Mouse (Mus musculus) CH12.LX (cell line): Measurements from ENCODE around the gene Pax5. TPM values are rescaled to one million over a fixed set of nuclear protein-coding genes. Genes with fewer than 3 reads are reported as not detected.

Experiments used
- DNase-seq: peaks from one replicate; pipeline ENCODE4 v3.0.0-alpha.2; 2013; ENCODE audit errors: extremely low read depth
- H3K27ac ChIP-seq: 2 replicates; pipeline ENCODE4 v1.5.1; 2012; ENCODE audit warnings: low read depth, mild to moderate bottlenecking, control low read depth, moderate library complexity; ENCODE audit not compliant: insufficient read depth
- H3K27me3 ChIP-seq: replicated peaks from 2 replicates; pipeline ENCODE3; 2012; ENCODE audit warnings: inconsistent platforms
- H3K36me3 ChIP-seq, 2 experiments: replicated peaks in 1 of 2; 2 replicates each; pipeline versions ENCODE3 to v1.6.1; 2012; ENCODE audit warnings: inconsistent platforms in 1 of 2, low read length in 1 of 2, mild to moderate bottlenecking in 1 of 2, mixed read lengths in 1 of 2, moderate library complexity in 1 of 2; ENCODE audit not compliant: control insufficient read depth in 1 of 2, insufficient read depth in 1 of 2
- H3K4me1 ChIP-seq, 2 experiments: 2 replicates each; pipeline ENCODE4 v1.6.1; 2012; ENCODE audit warnings: inconsistent platforms in 1 of 2, moderate library complexity in 1 of 2; ENCODE audit not compliant: insufficient read depth in 2 of 2, control insufficient read depth in 1 of 2
- H3K4me2 ChIP-seq: 2 replicates; pipeline ENCODE4 v1.6.1; 2012; ENCODE audit warnings: low read depth, mild to moderate bottlenecking, control low read depth; ENCODE audit not compliant: poor library complexity, insufficient read depth, severe bottlenecking
- H3K4me3 ChIP-seq, 3 experiments: fragments of 150-350 bp in 1 of 3; sonication (generic) in 1 of 3; replicated peaks in 1 of 3; 2 replicates each; pipeline versions ENCODE3 to v1.5.1; 2011 to 2012; ENCODE audit warnings: low read depth in 2 of 3, low read length in 2 of 3, mild to moderate bottlenecking in 2 of 3, moderate library complexity in 2 of 3, control low read depth in 1 of 3, improper control_type of control experiment in 1 of 3, inconsistent platforms in 1 of 3, mixed read lengths in 1 of 3; ENCODE audit not compliant: poor library complexity in 1 of 3
- H3K79me2 ChIP-seq: replicated peaks from 2 replicates; pipeline ENCODE4 v1.6.1; 2012; ENCODE audit warnings: mild to moderate bottlenecking, moderate library complexity; ENCODE audit not compliant: control insufficient read depth, poor library complexity, insufficient read depth, severe bottlenecking; ENCODE audit errors: extremely low read depth
- H3K9ac ChIP-seq: 2 replicates; pipeline ENCODE4 v1.6.1; 2012; ENCODE audit warnings: low read depth, mild to moderate bottlenecking, control low read depth, moderate library complexity; ENCODE audit not compliant: insufficient read depth
- H3K9me3 ChIP-seq: replicated peaks from 2 replicates; pipeline ENCODE3; 2012; ENCODE audit warnings: low read length, inconsistent platforms, mixed read lengths
- CHD1 ChIP-seq: IDR thresholded peaks from 2 replicates; pipeline ENCODE4 v1.6.1; 2012; ENCODE audit warnings: low read depth, low read length, improper control_type of control experiment, inconsistent platforms
- CHD2 ChIP-seq: IDR thresholded peaks from 2 replicates; pipeline ENCODE4 v1.6.1; 2011; ENCODE audit warnings: low read length, improper control_type of control experiment
- CTCF ChIP-seq, 2 experiments: IDR thresholded peaks in 1 of 2; conservative IDR thresholded peaks in 1 of 2; 2 replicates each; pipeline ENCODE4 v1.5.1; 2011 to 2012; ENCODE audit warnings: low read depth in 2 of 2, low read length in 2 of 2, improper control_type of control experiment in 1 of 2, inconsistent platforms in 1 of 2, mild to moderate bottlenecking in 1 of 2, moderate library complexity in 1 of 2
- E2F4 ChIP-seq: IDR thresholded peaks from 2 replicates; pipeline ENCODE4 v1.6.1; 2011; ENCODE audit warnings: low read depth, low read length, improper control_type of control experiment; ENCODE audit not compliant: insufficient replicate concordance
- EP300 ChIP-seq: IDR thresholded peaks from 2 replicates; pipeline ENCODE4 v1.6.1; 2011; ENCODE audit warnings: low read length, improper control_type of control experiment
- GABPA ChIP-seq: IDR thresholded peaks from 2 replicates; pipeline ENCODE4 v1.6.1; 2012; ENCODE audit warnings: low read depth, low read length, improper control_type of control experiment, inconsistent platforms; ENCODE audit not compliant: insufficient replicate concordance
- JUND ChIP-seq: conservative IDR thresholded peaks from 2 replicates; pipeline ENCODE4 v1.6.1; 2011; ENCODE audit warnings: low read depth, low read length, improper control_type of control experiment
- KAT2A ChIP-seq: IDR thresholded peaks from 2 replicates; pipeline ENCODE4 v1.6.1; 2012; ENCODE audit warnings: low read length, improper control_type of control experiment, inconsistent platforms; ENCODE audit not compliant: insufficient replicate concordance
- MAX ChIP-seq: IDR thresholded peaks from 2 replicates; pipeline ENCODE4 v1.6.1; 2011; ENCODE audit warnings: low read length, improper control_type of control experiment
- MAZ ChIP-seq: IDR thresholded peaks from 2 replicates; pipeline ENCODE4 v1.6.1; 2012; ENCODE audit warnings: low read depth, mild to moderate bottlenecking, inconsistent platforms, low read length, improper control_type of control experiment, moderate library complexity
- MEF2A ChIP-seq: IDR thresholded peaks from 2 replicates; pipeline ENCODE4 v1.6.1; 2014; ENCODE audit warnings: low read depth, mild to moderate bottlenecking, inconsistent platforms, low read length, improper control_type of control experiment, borderline replicate concordance
- MYC ChIP-seq: IDR thresholded peaks from 2 replicates; pipeline ENCODE4 v1.6.1; 2011; ENCODE audit warnings: low read depth, mild to moderate bottlenecking, improper control_type of control experiment, low read length
- SIN3A ChIP-seq: IDR thresholded peaks from 2 replicates; pipeline ENCODE4 v1.6.1; 2012; ENCODE audit warnings: low read length, improper control_type of control experiment, inconsistent platforms
- TBP ChIP-seq: conservative IDR thresholded peaks from 2 replicates; pipeline ENCODE4 v1.6.1; 2011; ENCODE audit warnings: low read depth, low read length, improper control_type of control experiment
- USF1 ChIP-seq: IDR thresholded peaks from 2 replicates; pipeline ENCODE4 v1.6.1; 2014; ENCODE audit warnings: low read depth, mild to moderate bottlenecking, inconsistent platforms, low read length, improper control_type of control experiment
- ZKSCAN1 ChIP-seq: IDR thresholded peaks from 2 replicates; pipeline ENCODE4 v1.6.1; 2012; ENCODE audit warnings: low read depth, inconsistent platforms, low read length, improper control_type of control experiment, borderline replicate concordance
- ZNF384 ChIP-seq: IDR thresholded peaks from 2 replicates; pipeline ENCODE4 v1.6.1; 2012; ENCODE audit warnings: low read depth, low read length, improper control_type of control experiment, inconsistent platforms
- dilution Hi-C: fragments of 300-500 bp; cut with MboI; formaldehyde crosslinking; loops from 2 replicates; pipeline ENCODE4 v1.14.3; 2020; ENCODE audit warnings: low sequenced_read_pairs; ENCODE audit not compliant: extremely low pct_unique_long_range_greater_than_20kb, extremely low pct_ligation_motif_present
- in situ Hi-C: fragments of 300-500 bp; cut with MboI; formaldehyde crosslinking; loops from 3 replicates; pipeline ENCODE4 v1.14.3; 2019; ENCODE audit warnings: low sequenced_read_pairs, low pct_ligation_motif_present, low pct_unique_long_range_greater_than_20kb, mixed read lengths
- polyA plus RNA-seq: library from polyadenylated mRNA; unstranded; fragments of >175 nt; gene quantifications from 2 replicates; pipeline ENCODE4 v1.2.1, GENCODE M21; 2012; ENCODE audit warnings: low read depth; ENCODE audit not compliant: insufficient read length
- total RNA-seq, 2 experiments: library from RNA; depleted of rRNA; stranded (reverse); fragments of 300-350 nt in 1 of 2; fragments of >200 nt in 1 of 2; gene quantifications; 2 replicates each; pipeline ENCODE4 v1.2.3; 2012 to 2014

Pax5 gene
- total and polyA plus RNA-seq, 3 experiments = 13.5 to 57.4 (median 21.8) TPM

DNA sequence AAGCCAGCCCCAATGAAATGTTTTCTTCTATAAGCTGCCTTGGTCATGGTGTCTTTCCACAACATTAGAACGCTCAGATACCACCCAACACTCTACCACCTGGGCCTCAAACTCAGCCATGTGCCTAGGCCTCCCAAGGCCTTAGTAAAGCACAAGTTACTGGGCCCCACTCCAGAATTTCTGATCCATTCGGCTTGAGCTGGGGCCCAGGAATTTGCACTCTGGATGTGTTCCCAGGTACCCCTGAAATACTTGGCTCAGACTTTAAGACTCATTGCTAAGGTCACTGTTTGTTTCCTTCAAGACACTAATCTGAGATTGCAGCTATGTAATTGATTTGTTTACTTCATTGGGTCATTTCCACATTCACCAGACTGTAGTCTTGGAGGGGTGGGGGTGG lies 214.5 kb downstream of the Pax5 start:
- Histone ChIP-seq H3K4me2 (no peak overlapping the region), H3K9me3 (peaks cover 2% of the 10 kb centered on the region), H3K4me1 (peaks cover 0 to 35% of the 10 kb centered on the region in 2 experiments; a peak in 3 of 4 replicates), H3K79me2 (no peaks in the 10 kb centered on the region), H3K36me3 (no peaks in the 10 kb centered on the region), H3K4me3 (no peak overlapping the region), H3K9ac (no peak overlapping the region), H3K27me3 (no peaks in the 10 kb centered on the region), H3K27ac (no peak overlapping the region)
- in situ Hi-C loops = no loop called here
- no peak for TF ChIP-seq TBP
- TF ChIP-seq USF1 = no peak
- no peak for TF ChIP-seq GABPA
- TF ChIP-seq JUND = no peak
- TF ChIP-seq CHD1 = no peak
- no peak for TF ChIP-seq MAX
- no peak for TF ChIP-seq CTCF (conservative IDR thresholded peaks at IDR 0.05 in 1 of 2, IDR thresholded peaks at IDR 0.05 in 1 of 2; ENCODE audit: low read depth in 2 of 2, low read length in 2 of 2)
- TF ChIP-seq EP300 = no peak
- dilution Hi-C loops = no loop called here
- DNase-seq = no peak

DNA sequence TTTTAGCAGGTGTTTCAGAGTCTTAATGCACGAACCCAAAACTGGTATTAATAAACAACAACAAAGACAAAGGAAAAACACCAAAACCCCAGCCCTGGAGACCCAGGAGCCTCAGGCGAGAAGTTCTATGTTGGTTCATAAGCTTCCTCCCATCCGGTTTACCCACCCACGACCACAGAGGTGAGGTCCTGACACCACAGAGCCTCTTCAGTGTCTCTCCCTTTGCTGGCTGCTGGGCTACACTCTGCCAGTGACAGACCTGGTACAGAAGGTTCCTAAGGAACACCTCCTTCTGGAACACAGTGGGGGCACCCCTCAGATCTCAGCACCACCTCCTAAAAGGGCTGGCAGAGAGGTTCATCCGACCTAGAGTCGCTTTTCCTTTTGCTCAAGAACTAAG lies 216.5 kb downstream of the Pax5 start:
- no peak overlapping the region for H3K4me2 ChIP-seq
- H3K4me3 ChIP-seq = no peak overlapping the region
- H3K9me3 ChIP-seq = peaks cover 2% of the 10 kb centered on the region
- H3K27ac ChIP-seq = no peak overlapping the region
- no peaks in the 10 kb centered on the region for H3K27me3 ChIP-seq
- dilution Hi-C loops (no loop called here), in situ Hi-C loops (no loop called here)
- no peak overlapping the region for H3K9ac ChIP-seq
- DNase-seq = no peak
- no peaks in the 10 kb centered on the region for H3K36me3 ChIP-seq
- peaks cover 0 to 49% of the 10 kb centered on the region in 2 experiments for H3K4me1 ChIP-seq
- H3K79me2 ChIP-seq = no peaks in the 10 kb centered on the region
- TF ChIP-seq E2F4 = no peak
- TF ChIP-seq MEF2A = no peak
- TF ChIP-seq, all 38 proteins: peak for 0

DNA sequence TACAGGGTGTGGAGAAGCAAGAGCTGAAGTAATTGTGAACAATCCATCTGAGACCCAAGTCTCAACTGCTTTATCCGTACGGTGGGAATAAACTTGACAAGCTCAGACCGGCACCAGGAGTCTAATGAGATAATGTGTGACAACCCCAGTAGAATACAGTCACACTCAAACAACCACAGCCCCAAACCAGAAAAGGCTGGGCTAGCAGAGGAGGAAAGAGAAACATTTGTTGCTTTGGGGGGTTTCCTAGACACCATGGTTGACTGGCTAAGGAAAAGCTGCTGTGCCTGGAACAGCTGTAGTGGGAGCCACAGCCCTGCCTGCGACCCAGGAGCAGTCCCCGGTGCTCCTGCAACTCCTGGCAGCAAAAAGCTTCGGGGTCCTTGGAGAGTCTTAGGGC lies 219.4 kb downstream of the Pax5 start:
- TF ChIP-seq MAZ (no peak), KAT2A (no peak), TBP (no peak), CTCF (conservative IDR thresholded peaks at IDR 0.05 in 1 of 2, IDR thresholded peaks at IDR 0.05 in 1 of 2; ENCODE audit: low read depth in 2 of 2, low read length in 2 of 2) (no peak), SIN3A (no peak), ZNF384 (no peak), CHD2 (no peak), USF1 (no peak), ZKSCAN1 (no peak), MYC (no peak)
- Histone ChIP-seq H3K36me3 (no peaks in the 10 kb centered on the region), H3K9ac (no peak overlapping the region), H3K4me1 (peaks cover 4 to 39% of the 10 kb centered on the region in 2 experiments), H3K4me2 (peak overlapping the region; percentile 38), H3K27me3 (no peaks in the 10 kb centered on the region), H3K79me2 (no peaks in the 10 kb centered on the region), H3K27ac (no peak overlapping the region), H3K9me3 (no peaks in the 10 kb centered on the region), H3K4me3 (no peak overlapping the region)
- in situ Hi-C loops = no loop called here
- peak; percentile 19 for DNase-seq
- dilution Hi-C loops = no loop called here
